Mouse (Mus musculus) spleen, postnatal 14 days (tissue): ENCODE measurements at regions not wholly inside any gene's neighbourhood (a gene's known extent, or its start where the extent isn't known, plus 50 kb on each side); places are given as distances from the start of the nearest gene placed in this dataset.
"Not testable (repeated sequence)": the region's sequence is repeated elsewhere in the genome, so short reads cannot be mapped to it uniquely, and the experiment has no call there.

Source experiments
- DNase-seq, 2 experiments: peaks; one replicate each; pipeline ENCODE4 v3.0.0; 2021 to 2022; ENCODE audit warnings: low spot score in 2 of 2

DNA sequence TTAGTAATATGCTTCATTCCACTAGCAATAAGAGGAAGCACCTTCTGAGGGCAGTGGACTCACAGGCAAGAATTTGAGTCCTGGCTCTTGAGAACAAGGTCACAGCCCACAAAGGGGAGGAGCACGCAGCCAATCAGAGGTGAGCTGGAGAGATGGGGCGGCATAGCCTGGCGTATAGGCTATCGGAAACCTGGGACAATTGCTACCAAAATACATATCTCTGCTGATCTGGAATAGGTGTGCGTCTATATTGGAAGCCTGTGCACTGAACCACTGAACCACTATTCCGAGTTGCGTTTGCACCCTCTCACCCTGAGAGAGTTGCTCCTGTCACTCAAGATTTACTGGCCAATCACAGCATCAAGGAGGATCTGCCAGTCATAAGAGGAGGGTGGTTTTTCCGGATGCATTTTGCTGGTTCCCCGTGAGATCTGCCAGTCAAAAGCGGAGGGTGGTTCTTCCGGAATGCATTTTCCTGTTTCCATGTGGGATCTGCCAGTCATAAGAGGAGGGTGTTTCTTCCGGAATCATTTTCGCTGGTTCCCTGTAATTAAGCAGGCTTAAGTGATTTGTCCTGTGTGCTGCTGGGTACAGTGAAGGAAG lies 80.1 kb upstream of the Riok2 start:
- DNase-seq: peak; percentile 44 to 62

DNA sequence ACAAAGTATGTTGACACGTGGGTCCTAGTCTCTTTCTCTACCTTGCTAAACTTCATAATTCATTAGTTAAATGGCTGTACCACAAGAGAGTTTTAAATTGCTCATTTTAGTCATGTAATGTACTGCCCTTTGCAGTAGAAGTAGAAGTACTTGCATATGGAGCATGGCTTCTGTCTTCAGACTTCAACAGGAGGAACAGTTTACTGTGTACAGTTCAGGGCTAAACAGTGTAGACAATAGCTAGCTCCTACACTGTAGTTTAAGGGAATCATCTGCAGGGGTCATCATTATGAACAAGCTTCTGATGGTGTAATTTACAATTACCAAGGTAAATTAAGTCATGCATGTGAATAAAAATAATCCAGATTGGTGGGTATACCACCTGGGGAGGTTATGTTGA lies 79.1 kb upstream of the Riok2 start:
- not testable (repeated sequence) for DNase-seq

DNA sequence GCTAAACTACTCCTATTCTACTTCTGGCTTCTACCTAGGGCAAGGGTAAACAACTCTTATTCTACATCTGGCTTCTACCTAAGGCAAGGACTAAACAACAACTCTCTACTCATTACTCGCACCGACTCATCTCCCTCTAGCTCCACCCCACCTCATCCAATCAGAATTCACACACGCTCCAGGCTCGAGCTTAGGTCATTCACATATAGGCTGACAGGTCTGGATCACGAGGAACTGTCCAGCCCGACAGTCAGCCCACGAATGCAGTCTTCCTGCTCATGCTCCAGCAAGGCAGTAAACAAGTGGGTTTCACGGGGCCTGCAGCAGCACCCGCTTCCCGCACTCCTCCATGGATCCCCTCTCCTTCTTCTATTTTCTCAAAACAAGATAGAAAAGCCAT lies 70.6 kb upstream of the Riok2 start:
- DNase-seq: not testable (repeated sequence)
